Mouse (Mus musculus): ENCODE results near the gene Kcnj3. TPM values are rescaled to one million over a fixed set of nuclear protein-coding genes. Genes with fewer than 3 reads are reported as not detected.

The Kcnj3 gene
- total and polyA plus RNA-seq, 2 experiments: not detected

DNA sequence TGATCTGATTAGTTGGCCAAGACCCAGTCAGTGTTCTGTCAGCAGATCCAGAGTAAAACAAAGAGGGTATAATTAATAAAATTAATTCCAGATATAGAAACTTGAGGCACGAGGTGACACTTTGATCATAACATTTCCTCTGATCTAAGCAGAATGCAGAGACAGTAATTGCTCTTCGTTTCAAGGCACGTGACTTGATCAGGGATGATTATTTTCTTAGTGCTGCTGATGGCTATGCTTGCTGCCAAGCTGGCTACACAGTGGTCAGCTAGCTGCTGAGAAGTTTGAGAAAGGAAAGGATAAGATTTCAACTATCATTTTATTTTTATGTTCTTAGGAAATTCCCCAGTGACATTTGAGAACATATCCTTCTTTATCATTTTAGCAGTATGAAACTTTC lies 135.7 kb downstream of the Kcnj3 start:
- H3K4me1 ChIP-seq (ENCODE audit: control insufficient read depth, insufficient read depth, low read length): no peaks in the 10 kb centered on the region
- no peaks in the 10 kb centered on the region for H3K79me2 ChIP-seq (ENCODE audit: control insufficient read depth, insufficient read depth, low read length)
- H3K27ac ChIP-seq (replicated peaks; ENCODE audit: insufficient read depth, low read depth, low read length): no peak overlapping the region
- H3K27me3 ChIP-seq (ENCODE audit: control insufficient read depth, insufficient read depth, low read length): no peaks in the 10 kb centered on the region
- no peak for DNase-seq (ENCODE audit: extremely low read depth, low read depth, low spot score)
- TF ChIP-seq POLR2A (IDR thresholded peaks at IDR 0.05; ENCODE audit: extremely low read depth, insufficient read depth, low read length): no peak
- TF ChIP-seq CTCF (IDR thresholded peaks at IDR 0.05; ENCODE audit: low read depth, low read length): no peak
- H3K36me3 ChIP-seq (ENCODE audit: control insufficient read depth, insufficient read depth, low read length): no peaks in the 10 kb centered on the region
- WGBS: 74% methylated on average over 3 of the region's 3 CpGs
- H3K9ac ChIP-seq (ENCODE audit: low read depth, low read length): no peak overlapping the region
- no peak overlapping the region for H3K4me3 ChIP-seq (ENCODE audit: insufficient read depth, low read depth, low read length)

DNA sequence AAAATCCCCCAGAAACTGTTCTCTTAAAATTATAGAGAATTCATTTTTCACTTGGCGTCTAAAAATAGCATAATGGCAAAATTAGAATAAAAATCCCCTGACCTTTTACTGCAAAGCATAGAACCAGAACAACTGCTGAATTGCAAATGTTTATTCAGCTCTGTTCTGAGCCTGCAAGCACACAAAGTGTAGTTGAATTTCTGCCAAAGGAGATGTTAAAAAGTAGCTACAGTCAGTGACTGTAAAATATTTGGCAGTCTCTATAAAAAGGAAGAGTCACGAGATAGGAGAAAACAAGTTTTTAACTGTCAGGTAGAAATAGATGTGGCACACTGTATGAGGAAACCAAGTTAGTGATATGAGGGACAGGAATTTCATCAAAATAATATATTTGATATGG lies 144.5 kb downstream of the Kcnj3 start:
- Histone ChIP-seq H3K4me1 (ENCODE audit: control insufficient read depth, insufficient read depth, low read length) (no peaks in the 10 kb centered on the region), H3K9ac (ENCODE audit: low read depth, low read length) (no peak overlapping the region), H3K27ac (replicated peaks; ENCODE audit: insufficient read depth, low read depth, low read length) (no peak overlapping the region), H3K27me3 (ENCODE audit: control insufficient read depth, insufficient read depth, low read length) (no peaks in the 10 kb centered on the region), H3K4me3 (ENCODE audit: insufficient read depth, low read depth, low read length) (no peak overlapping the region), H3K36me3 (ENCODE audit: control insufficient read depth, insufficient read depth, low read length) (no peaks in the 10 kb centered on the region), H3K79me2 (ENCODE audit: control insufficient read depth, insufficient read depth, low read length) (no peaks in the 10 kb centered on the region)
- 49% methylated on average over 2 of the region's 2 CpGs for WGBS
- DNase-seq (ENCODE audit: extremely low read depth, low read depth, low spot score): peak; percentile 16
- TF ChIP-seq POLR2A (IDR thresholded peaks at IDR 0.05; ENCODE audit: extremely low read depth, insufficient read depth, low read length) (no peak), CTCF (IDR thresholded peaks at IDR 0.05; ENCODE audit: low read depth, low read length) (no peak)

DNA sequence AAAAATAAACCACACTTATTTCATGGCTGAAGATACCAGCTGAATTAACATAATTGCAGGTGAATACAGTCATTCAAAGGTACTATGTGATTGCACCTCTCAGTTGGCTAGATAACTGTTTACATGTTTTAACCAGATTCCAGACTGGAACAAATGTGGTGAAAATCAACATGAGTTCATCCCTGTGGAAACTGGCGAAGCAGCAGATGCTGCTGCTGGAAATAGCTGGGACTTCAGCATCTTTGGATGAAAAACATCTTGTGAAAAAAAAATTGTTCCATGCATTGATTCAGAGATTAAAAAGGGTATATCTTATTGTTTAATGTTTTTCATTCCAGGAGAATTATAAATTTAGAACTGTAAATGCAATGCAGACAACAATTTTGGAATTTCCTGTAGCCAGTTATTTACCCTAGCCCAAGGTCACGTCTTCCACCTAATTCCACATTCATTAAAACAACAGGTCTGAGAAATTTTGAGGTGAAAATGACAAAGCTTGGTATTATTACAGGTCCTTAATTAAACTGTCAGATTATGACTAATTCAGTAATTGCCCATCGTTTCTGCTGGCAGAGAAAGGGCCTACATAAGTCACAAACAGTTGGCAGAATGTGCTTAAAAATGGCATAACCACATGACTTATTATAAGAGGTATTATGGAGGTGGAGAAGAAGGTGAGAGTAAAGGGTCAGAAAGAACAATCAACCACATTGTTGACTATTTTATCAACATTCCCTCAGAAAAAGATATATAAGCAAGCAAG lies 155.6 kb downstream of the Kcnj3 start:
- TF ChIP-seq POLR2A (IDR thresholded peaks at IDR 0.05; ENCODE audit: extremely low read depth, insufficient read depth, low read length) (no peak), CTCF (IDR thresholded peaks at IDR 0.05; ENCODE audit: low read depth, low read length) (no peak)
- no peak overlapping the region for H3K4me3 ChIP-seq (ENCODE audit: insufficient read depth, low read depth, low read length)
- no peak overlapping the region for H3K27ac ChIP-seq (replicated peaks; ENCODE audit: insufficient read depth, low read depth, low read length)
- H3K36me3 ChIP-seq (ENCODE audit: control insufficient read depth, insufficient read depth, low read length): no peaks in the 10 kb centered on the region
- H3K79me2 ChIP-seq (ENCODE audit: control insufficient read depth, insufficient read depth, low read length): no peaks in the 10 kb centered on the region
- no peak overlapping the region for H3K9ac ChIP-seq (ENCODE audit: low read depth, low read length)
- WGBS: 61% methylated on average over 3 of the region's 3 CpGs
- H3K4me1 ChIP-seq (ENCODE audit: control insufficient read depth, insufficient read depth, low read length): no peaks in the 10 kb centered on the region
- no peaks in the 10 kb centered on the region for H3K27me3 ChIP-seq (ENCODE audit: control insufficient read depth, insufficient read depth, low read length)
- DNase-seq (ENCODE audit: extremely low read depth, low read depth, low spot score): no peak
